Mouse (Mus musculus) megakaryocyte, embryonic 14.5 days (primary cell): ENCODE measurements at regions not wholly inside any gene's neighbourhood (a gene's known extent, or its start where the extent isn't known, plus 50 kb on each side); places are given as distances from the start of the nearest gene placed in this dataset.

Experiments used
- FLI1 ChIP-seq: IDR thresholded peaks from 2 replicates; pipeline ENCODE4 v1.6.1; 2012; ENCODE audit warnings: low read length, inconsistent platforms, mixed read lengths
- GATA1 ChIP-seq: IDR thresholded peaks from 3 replicates; pipeline ENCODE4 v1.6.1; 2012; ENCODE audit warnings: mixed read lengths, low read length, inconsistent platforms, borderline replicate concordance

GRCm38 (mm10) chr16:19839831-19840230 lies 79.8 kb downstream of the B3gnt5 start:
- TF ChIP-seq FLI1 (no peak), GATA1 (no peak)
